Mouse (Mus musculus) cerebellum, postnatal 14 days (tissue): ENCODE measurements around the gene Vps39.
A peak's percentile ranks its signal among the peaks of the same experiment; 100 is the strongest.

Source experiments
- DNase-seq, 2 experiments: peaks; one replicate each; pipeline ENCODE4 v3.0.0; 2021; ENCODE audit warnings: mixed read lengths in 2 of 2

Gene Vps39

DNA sequence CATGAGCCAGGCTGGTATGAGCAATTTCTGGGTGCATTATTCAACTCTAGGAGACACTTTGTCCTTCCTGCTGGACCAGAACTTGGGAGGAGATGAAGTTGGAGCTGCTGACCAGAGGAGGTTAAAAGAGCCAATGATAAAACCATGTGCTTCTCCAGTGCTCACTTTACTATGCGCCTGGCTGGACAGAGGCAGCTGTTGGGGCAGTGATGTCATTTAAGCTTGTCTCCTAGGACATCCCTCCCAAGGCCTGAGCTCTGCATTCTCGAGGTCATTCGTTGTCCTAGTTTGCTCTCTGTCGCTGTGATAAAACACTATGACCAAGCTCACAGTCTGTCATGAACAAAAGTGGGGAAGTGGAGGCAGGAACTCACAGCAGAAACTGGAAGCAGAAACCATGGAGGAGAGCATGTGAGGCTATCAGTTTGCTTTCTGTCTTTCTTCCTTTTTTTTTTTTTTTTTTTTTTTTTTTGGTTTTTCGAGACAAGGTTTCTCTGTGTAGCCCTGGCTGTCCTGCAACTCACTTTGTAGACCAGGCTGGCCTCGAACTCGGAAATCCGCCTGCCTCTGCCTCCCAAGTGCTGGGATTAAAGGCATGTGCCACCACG is 61.4 kb downstream of the Vps39 start:
- DNase-seq: no peak

DNA sequence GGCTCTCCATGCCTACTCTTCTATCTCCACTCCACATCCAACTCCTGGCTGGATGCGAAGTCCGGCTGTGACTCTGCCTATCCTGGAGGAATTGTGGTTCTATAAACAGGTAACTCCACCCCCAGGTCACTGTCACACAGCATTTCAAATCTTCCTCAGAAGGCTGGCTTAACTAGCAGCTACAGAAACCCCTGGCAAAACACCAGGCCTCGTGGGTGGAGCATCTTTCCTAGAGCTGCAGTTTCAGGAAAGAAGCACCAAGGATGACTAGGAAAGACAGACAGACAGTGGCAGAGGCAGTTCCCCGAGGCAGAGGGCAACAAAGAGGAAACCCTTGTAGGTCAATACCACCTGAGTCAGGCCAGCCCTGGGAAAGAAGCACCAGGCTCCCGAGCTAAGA is 63.9 kb downstream of the Vps39 start, which contains the start of gene Pla2g4d:
Pla2g4d (minus strand) TSS at position 203 of the 400 bp plus-strand sequence.
- peak in 1 of 2 experiments; percentile 22 for DNase-seq

DNA sequence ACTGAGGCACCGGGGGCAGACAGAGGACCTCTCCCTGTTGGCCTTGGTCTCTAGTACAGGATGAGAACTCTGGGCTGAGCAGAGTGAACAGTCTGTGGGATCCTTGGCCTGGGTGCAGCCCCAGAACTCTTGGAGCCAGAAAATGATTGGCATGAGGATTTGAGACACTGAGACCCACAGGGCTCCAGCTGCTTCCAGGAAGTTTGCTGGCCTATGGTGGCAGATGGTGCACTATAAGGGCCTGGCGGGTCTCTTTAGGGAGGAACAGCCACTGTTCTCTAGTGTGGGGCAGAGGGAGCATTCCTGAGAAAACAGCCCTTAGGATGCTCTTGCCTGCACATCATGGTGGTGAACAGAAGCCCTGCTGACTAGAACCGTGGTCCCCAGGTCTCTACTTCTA is 64.5 kb downstream of the Vps39 start:
- DNase-seq: peak in 1 of 2 experiments; percentile 53

DNA sequence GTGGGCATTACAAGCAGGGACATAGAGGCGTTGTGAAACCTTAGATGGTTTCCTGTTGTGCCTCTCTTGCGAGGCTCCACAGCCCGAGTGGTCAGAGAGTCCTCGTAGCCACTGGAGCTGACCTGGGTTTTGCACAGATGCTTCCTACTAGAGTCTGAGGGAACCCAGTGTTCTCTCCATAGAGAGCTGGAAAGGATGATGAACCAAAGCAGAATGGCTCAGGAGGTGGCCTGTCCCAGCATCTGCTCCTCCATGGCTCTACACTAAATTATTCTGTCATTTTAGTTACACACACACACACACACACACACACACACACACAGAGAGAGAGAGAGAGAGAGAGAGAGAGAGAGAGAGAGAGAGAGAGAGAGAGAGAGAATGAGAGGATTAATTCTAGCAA is 67.3 kb downstream of the Vps39 start:
- peak; percentile 49 to 51 for DNase-seq

DNA sequence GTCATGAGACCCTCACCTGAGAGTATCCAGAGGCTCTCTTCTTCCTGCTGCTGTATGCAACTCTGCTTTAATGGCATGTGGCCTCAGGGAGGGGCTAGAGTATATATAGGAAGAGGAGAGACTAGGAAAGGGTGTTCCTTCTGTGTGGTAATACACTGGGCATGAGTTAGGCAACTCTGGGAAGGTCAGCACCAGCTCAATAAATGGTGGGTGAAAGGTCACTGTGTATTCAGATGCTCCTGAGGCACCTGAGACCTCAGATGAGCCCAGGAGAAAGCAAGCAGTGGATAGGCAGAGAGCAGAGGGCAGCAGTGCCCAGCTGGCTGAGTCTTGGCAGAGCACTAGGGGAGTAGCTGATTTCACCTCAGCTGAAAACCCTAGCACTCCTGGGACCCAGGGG is 68.2 kb downstream of the Vps39 start:
- no peak for DNase-seq

DNA sequence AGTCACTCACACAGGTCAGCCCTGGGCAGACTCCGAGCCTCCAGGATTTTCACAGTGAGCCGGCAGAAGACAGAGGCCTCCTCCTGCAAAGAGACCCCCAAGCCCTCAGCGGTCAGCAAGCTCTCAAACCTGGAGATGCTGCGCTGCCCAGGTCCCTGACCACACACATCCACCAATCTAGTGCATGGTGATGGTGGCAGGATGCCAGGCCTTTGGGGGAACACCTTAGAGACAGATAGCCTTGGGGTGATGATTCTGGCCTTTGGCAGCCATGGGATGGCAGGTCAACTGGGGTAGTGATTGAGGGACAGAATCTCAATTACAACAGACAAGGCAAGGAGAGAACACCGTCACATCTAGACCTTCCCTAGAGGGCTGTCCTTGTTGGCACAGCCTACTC is 68.8 kb downstream of the Vps39 start:
- peak in 1 of 2 experiments; percentile 34 for DNase-seq

DNA sequence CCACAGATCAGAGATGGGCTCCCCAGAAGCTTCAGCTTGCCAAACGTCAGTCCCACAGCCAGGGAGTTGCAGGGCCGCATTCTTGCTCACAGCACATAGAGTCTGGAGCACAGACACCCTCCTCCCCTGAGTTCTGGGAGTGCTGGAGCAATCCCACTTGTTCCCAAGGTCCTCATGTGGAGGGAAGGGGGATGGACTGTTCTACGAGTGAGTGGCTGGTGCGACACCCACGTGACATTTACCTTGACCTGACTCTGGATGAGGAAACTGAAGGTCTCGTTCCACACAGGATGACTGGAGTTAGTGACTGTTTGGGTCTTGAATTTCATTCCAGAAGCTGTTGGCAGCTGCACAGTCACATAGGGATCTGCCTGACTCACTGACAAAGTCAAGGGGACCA is 69.4 kb downstream of the Vps39 start:
- DNase-seq: no peak

DNA sequence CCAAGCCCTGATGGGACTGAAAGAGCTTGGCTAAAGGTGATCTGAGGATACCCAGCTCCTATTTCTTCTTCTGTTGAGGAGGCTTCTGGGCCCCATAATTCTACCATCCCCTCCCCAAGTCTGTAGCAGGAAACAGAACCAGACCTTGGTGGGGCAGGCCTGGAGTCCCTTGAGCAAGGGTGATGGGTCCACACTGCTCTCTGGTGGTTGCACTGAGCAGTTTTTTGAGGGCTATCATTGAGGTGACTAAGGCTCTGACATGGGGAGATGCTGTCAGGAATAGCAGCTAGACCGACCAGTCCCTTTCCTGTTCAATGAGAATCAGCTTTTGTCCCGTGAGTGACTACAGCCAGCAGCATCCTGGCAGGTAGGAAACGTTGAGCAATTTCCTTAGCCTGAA is 71.7 kb downstream of the Vps39 start:
- no peak for DNase-seq

DNA sequence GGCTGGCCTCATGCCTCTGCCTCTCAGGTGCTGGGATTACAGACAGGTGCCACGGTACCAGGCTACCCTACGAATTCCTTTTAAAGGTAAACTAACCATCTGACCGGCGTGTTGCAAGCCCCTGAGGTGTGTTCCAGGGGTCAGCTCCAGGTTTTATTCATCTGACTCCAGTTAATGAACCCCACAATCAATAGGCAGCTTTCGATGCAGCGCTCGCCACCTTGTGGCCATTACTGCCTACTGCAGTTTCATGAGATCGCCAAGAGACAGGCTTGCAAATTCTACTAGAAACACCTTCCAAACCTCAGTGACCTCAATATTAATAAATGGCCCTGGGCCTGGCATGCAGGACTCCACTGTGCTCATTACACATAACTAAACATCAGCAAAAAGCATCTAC is 73.0 kb downstream of the Vps39 start:
- DNase-seq: peak; percentile 81 to 82

DNA sequence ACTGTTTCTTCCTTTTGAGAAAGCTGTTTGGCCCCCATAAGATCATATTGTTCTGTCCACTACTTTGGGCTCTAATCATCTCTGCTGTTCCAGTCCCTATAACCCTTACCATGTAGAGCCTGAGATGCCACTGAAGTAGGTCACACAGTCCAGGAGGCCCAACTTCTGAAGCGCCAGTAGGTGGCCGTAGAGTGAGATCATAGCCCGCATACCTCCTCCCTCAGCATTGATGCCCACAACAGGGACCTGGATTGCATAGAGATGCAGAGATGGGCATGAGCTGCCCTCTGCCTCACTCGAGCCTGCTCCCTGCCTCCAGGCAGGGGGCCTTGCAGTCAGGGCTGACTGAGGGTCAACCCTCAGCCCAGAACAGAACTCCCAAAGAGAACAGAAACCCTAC is 76.0 kb downstream of the Vps39 start:
- no peak for DNase-seq

DNA sequence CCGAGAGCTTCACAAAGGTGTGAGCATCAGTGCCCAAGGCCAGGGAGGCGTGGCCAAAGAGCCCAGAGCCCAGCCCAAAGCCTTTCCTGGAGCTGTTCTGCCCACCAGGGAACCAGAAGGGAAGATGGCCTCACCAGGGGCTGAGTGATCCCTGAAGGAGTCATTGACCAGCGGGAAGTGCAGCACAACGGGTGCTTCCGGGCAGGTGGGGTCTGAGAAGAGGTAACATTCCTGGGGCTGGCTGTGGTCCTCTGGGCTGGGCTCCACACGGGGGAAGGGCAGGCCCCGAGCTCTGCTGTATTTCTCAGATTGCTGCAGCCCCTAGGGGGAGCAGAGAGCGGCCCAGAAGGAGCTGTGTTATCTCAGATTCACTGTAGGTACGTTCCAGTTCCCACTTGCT is 84.3 kb downstream of the Vps39 start:
- DNase-seq: peak in 1 of 2 experiments; percentile 45
